Mouse (Mus musculus) fibroblast of lung, adult 2 months (primary cell): ENCODE data around the gene Lonp2.

Source experiments
- DNase-seq: peaks from one replicate; pipeline ENCODE4 v3.0.0-alpha.2; 2011; ENCODE audit warnings: low read depth

Lonp2 gene

GRCm38 (mm10) chr8:86624915-86625314 is 1.1 kb downstream of the Lonp2 start:
- DNase-seq, result no peak

- DNase-seq, result no peak
Observed at GRCm38 (mm10) chr8:86630212-86630611, 6.4 kb downstream of the Lonp2 start.

- DNase-seq, result no peak
Observed at GRCm38 (mm10) chr8:86631395-86631794, 7.6 kb downstream of the Lonp2 start.

GRCm38 (mm10) chr8:86637826-86638225 is 14.0 kb downstream of the Lonp2 start:
- no peak for DNase-seq

GRCm38 (mm10) chr8:86638981-86639380 is 15.1 kb downstream of the Lonp2 start:
- DNase-seq, result no peak

GRCm38 (mm10) chr8:86642682-86643081 is 18.8 kb downstream of the Lonp2 start:
- no peak for DNase-seq

- no peak for DNase-seq
Observed at GRCm38 (mm10) chr8:86644661-86645060, 20.8 kb downstream of the Lonp2 start.

- no peak for DNase-seq
Observed at GRCm38 (mm10) chr8:86647771-86648170, 23.9 kb downstream of the Lonp2 start.

GRCm38 (mm10) chr8:86651416-86651815 is 27.6 kb downstream of the Lonp2 start:
- no peak for DNase-seq

- no peak for DNase-seq
Observed at GRCm38 (mm10) chr8:86652546-86652945, 28.7 kb downstream of the Lonp2 start.

- no peak for DNase-seq
Observed at GRCm38 (mm10) chr8:86654578-86654977, 30.7 kb downstream of the Lonp2 start.

- peak; percentile 60 for DNase-seq
Observed at GRCm38 (mm10) chr8:86668750-86669149, 44.9 kb downstream of the Lonp2 start.

- DNase-seq, result no peak
Observed at GRCm38 (mm10) chr8:86669259-86669658, 45.4 kb downstream of the Lonp2 start.

GRCm38 (mm10) chr8:86686629-86687028 is 62.8 kb downstream of the Lonp2 start:
- DNase-seq, result no peak

GRCm38 (mm10) chr8:86692107-86692506 is 68.3 kb downstream of the Lonp2 start:
- no peak for DNase-seq

- DNase-seq, result no peak
Observed at GRCm38 (mm10) chr8:86694011-86694410, 70.2 kb downstream of the Lonp2 start.

GRCm38 (mm10) chr8:86695703-86696102 is 71.9 kb downstream of the Lonp2 start:
- DNase-seq, result no peak

- no peak for DNase-seq
Observed at GRCm38 (mm10) chr8:86698811-86699421, 75.1 kb downstream of the Lonp2 start.

GRCm38 (mm10) chr8:86699471-86699870 is 75.6 kb downstream of the Lonp2 start:
- DNase-seq, result no peak

GRCm38 (mm10) chr8:86702453-86702852 is 78.6 kb downstream of the Lonp2 start:
- no peak for DNase-seq

GRCm38 (mm10) chr8:86705317-86705716 is 81.5 kb downstream of the Lonp2 start:
- DNase-seq, result no peak

- DNase-seq, result no peak
Observed at GRCm38 (mm10) chr8:86706756-86707155, 82.9 kb downstream of the Lonp2 start.

GRCm38 (mm10) chr8:86707873-86708272 is 84.0 kb downstream of the Lonp2 start:
- no peak for DNase-seq

GRCm38 (mm10) chr8:86712594-86712993 is 88.8 kb downstream of the Lonp2 start:
- DNase-seq, result no peak
